Mouse (Mus musculus) heart, adult 2 months (tissue): ENCODE results near the gene Kif13a. TPM values are rescaled to one million over a fixed set of nuclear protein-coding genes. Genes with fewer than 3 reads are reported as not detected.
A peak's percentile ranks its signal among the peaks of the same experiment; 100 is the strongest.

Source experiments
- DNase-seq, 2 experiments: peaks; one replicate each; pipeline ENCODE4 v3.0.0; 2021
- H3K27ac ChIP-seq: fragments of 200-600 bp; 2 replicates; pipeline ENCODE4 v1.8.1; 2022
- H3K27me3 ChIP-seq: fragments of 200-500 bp; 2 replicates; pipeline ENCODE4 v1.6.1; 2012; ENCODE audit warnings: mild to moderate bottlenecking, low read length, inconsistent platforms, mixed read lengths; ENCODE audit not compliant: control insufficient read depth, insufficient read depth
- H3K36me3 ChIP-seq: fragments of 200-500 bp; 2 replicates; pipeline ENCODE4 v1.6.1; 2012; ENCODE audit warnings: low read length, inconsistent platforms; ENCODE audit not compliant: control insufficient read depth, insufficient read depth
- H3K4me1 ChIP-seq: fragments of 200-500 bp; 2 replicates; pipeline ENCODE4 v1.6.1; 2011; ENCODE audit warnings: low read length; ENCODE audit not compliant: control insufficient read depth, insufficient read depth
- H3K4me3 ChIP-seq: fragments of 200-600 bp; 2 replicates; pipeline ENCODE4 v1.8.1; 2022
- H3K79me2 ChIP-seq: fragments of 200-500 bp; replicated peaks from 2 replicates; pipeline ENCODE4 v1.6.1; 2012; ENCODE audit warnings: mild to moderate bottlenecking, inconsistent platforms, low read length, moderate library complexity, mixed read lengths; ENCODE audit not compliant: control insufficient read depth, insufficient read depth
- H3K9ac ChIP-seq: fragments of 200-500 bp; 2 replicates; pipeline ENCODE4 v1.6.1; 2012; ENCODE audit warnings: low read depth, mild to moderate bottlenecking, control low read depth, inconsistent platforms, low read length, mixed read lengths
- CTCF ChIP-seq: fragments of 200-600 bp; IDR thresholded peaks from 2 replicates; pipeline ENCODE4 v1.8.1; 2022; ENCODE audit warnings: antibody characterized with exemption, mild to moderate bottlenecking, moderate library complexity
- EP300 ChIP-seq: fragments of 200-500 bp; IDR thresholded peaks from 2 replicates; pipeline ENCODE4 v1.6.1; 2011; ENCODE audit warnings: low read depth, low read length, control low read depth; ENCODE audit not compliant: insufficient read depth
- POLR2A ChIP-seq: fragments of 200-500 bp; IDR thresholded peaks from 2 replicates; pipeline ENCODE4 v1.6.1; 2011; ENCODE audit warnings: mild to moderate bottlenecking, low read depth, low read length, control low read depth; ENCODE audit not compliant: insufficient read depth
- WGBS: fragments of 180-500 bp; shearing (Covaris S2); methylation state at CpG from one replicate; pipeline ENCODE4 v1.1.7; 2018; 5-methylcytosine and 5-hydroxymethylcytosine counted together
- intact Hi-C: fragments of 180-260 bp; cut with DNase I; formaldehyde crosslinking; loops from one replicate; pipeline ENCODE4 v1.15.1; 2025
- polyA plus RNA-seq: library from polyadenylated mRNA; depleted of rRNA; stranded (reverse); fragments of >200 nt; gene quantifications from 2 replicates; pipeline ENCODE4 v1.2.3, GENCODE M21; 2012
- total RNA-seq, 2 experiments: library from RNA; stranded (reverse); gene quantifications; 2 replicates each; pipeline ENCODE4 v1.2.3; 2021

The Kif13a gene
- total and polyA plus RNA-seq, 3 experiments = 49.8 to 113 (median 108) TPM

- TF ChIP-seq CTCF (no peak), POLR2A (no peak), EP300 (no peak)
- Histone ChIP-seq H3K4me1 (no peaks in the 10 kb centered on the region), H3K4me3 (no peak overlapping the region), H3K27me3 (no peaks in the 10 kb centered on the region), H3K79me2 (no peaks in the 10 kb centered on the region), H3K36me3 (no peaks in the 10 kb centered on the region), H3K9ac (no peak overlapping the region), H3K27ac (no peak overlapping the region)
- intact Hi-C loops = no loop called here
- WGBS = 73% methylated on average over 5 of the region's 5 CpGs
- no peak for DNase-seq
Observed at GRCm38 (mm10) chr13:46833586-46833985, 96.1 kb downstream of the Kif13a start.

DNA sequence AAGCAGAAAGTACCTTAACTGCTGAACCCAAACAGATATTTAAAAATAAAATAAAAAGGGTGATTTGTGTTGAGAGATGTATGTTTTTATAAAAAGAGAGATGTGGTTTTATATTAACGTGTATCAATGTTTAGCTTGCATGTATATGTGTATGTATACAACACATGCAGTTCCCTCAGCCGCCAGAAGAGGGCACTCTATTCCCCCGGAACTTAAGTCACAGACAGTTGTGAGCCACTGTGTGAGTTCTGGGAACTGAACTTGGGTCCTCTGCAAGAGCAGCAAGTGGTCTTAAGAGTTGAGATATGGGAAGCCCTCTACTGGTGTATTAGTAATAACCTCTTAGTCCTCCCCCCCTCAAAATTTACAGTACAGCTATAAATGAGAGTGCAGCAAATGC, 96.7 kb downstream of the Kif13a start:
- no peaks in the 10 kb centered on the region for H3K4me1 ChIP-seq
- 78% methylated on average over 3 of the region's 3 CpGs for WGBS
- H3K27me3 ChIP-seq = no peaks in the 10 kb centered on the region
- no peak for DNase-seq
- H3K36me3 ChIP-seq = no peaks in the 10 kb centered on the region
- H3K27ac ChIP-seq = no peak overlapping the region
- H3K79me2 ChIP-seq = no peaks in the 10 kb centered on the region
- H3K9ac ChIP-seq = no peak overlapping the region
- TF ChIP-seq POLR2A (no peak), CTCF (peak; percentile 83)
- intact Hi-C loops = no loop called here
- no peak overlapping the region for H3K4me3 ChIP-seq

DNA sequence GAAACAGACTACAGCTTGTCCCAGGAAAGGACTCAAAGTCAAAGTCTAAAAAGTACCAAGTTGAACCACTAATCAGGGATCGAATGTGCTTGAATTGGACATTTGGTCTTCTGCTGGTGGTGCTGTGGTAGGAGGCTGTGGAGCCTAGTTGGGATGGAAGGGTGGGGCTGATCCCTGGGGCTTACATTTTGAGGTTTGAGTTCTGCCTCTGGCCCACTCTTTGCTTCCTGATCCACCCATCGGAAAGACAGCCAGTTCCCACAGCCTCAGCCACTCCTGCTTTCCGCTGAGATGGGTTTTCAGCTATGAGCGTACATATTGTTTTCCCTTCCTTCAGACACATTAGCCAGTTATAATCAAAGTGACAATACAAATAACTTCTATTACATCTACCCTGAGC, 106.4 kb downstream of the Kif13a start:
- no peak overlapping the region for H3K9ac ChIP-seq
- no peak for TF ChIP-seq CTCF
- TF ChIP-seq POLR2A = no peak
- TF ChIP-seq EP300 = no peak
- H3K79me2 ChIP-seq = peaks cover 4% of the 10 kb centered on the region; the same call in 1 of the 2 replicates
- no peak overlapping the region for H3K27ac ChIP-seq
- DNase-seq = no peak
- intact Hi-C loops = no loop called here
- no peaks in the 10 kb centered on the region; the same call in 1 of the 2 replicates for H3K36me3 ChIP-seq
- H3K4me1 ChIP-seq = no peaks in the 10 kb centered on the region; the same call in 1 of the 2 replicates
- H3K4me3 ChIP-seq = no peak overlapping the region
- whole genome bisulfite sequencing = 89% methylated on average over 4 of the region's 4 CpGs
- H3K27me3 ChIP-seq = no peaks in the 10 kb centered on the region

DNA sequence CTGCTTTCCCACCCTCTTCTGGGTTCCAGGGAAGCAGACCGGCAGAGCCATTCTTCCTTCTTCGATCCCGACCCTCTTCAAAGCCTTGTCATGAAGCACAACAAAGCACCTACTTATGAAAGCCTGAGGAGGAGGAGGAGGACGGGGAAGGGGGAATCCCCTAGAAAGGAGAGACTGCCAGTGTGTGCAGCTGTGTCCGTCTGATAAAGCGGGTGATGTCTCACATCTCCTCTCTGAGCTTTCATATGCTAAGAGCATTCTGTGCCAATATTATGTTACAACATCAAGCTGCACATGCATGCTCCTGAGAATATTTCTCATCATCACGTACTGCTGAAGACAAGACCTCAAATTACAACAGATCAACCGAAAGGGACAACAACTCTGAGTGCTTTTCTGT, 107.5 kb downstream of the Kif13a start:
- DNase-seq = no peak
- no peak for TF ChIP-seq POLR2A
- TF ChIP-seq EP300 = no peak
- TF ChIP-seq CTCF = no peak
- Histone ChIP-seq H3K79me2 (peaks cover 4% of the 10 kb centered on the region; the same call in 1 of the 2 replicates), H3K4me3 (no peak overlapping the region), H3K4me1 (no peaks in the 10 kb centered on the region; the same call in 1 of the 2 replicates), H3K9ac (no peak overlapping the region), H3K36me3 (no peaks in the 10 kb centered on the region; the same call in 1 of the 2 replicates), H3K27me3 (no peaks in the 10 kb centered on the region), H3K27ac (no peak overlapping the region)
- WGBS = 76% methylated on average over 8 of the region's 8 CpGs
- intact Hi-C loops = no loop called here

- no peak overlapping the region for H3K9ac ChIP-seq
- no peak for TF ChIP-seq CTCF
- TF ChIP-seq EP300 = no peak
- no peak for TF ChIP-seq POLR2A
- H3K27me3 ChIP-seq = no peaks in the 10 kb centered on the region
- intact Hi-C loops = no loop called here
- WGBS = 90% methylated on average over 13 of the region's 13 CpGs
- H3K4me3 ChIP-seq = no peak overlapping the region
- H3K27ac ChIP-seq = no peak overlapping the region
- no peaks in the 10 kb centered on the region; the same call in 1 of the 2 replicates for H3K4me1 ChIP-seq
- H3K79me2 ChIP-seq = no peaks in the 10 kb centered on the region
- DNase-seq = no peak
- H3K36me3 ChIP-seq = no peaks in the 10 kb centered on the region
Observed at GRCm38 (mm10) chr13:46819729-46820223, 109.9 kb downstream of the Kif13a start.

DNA sequence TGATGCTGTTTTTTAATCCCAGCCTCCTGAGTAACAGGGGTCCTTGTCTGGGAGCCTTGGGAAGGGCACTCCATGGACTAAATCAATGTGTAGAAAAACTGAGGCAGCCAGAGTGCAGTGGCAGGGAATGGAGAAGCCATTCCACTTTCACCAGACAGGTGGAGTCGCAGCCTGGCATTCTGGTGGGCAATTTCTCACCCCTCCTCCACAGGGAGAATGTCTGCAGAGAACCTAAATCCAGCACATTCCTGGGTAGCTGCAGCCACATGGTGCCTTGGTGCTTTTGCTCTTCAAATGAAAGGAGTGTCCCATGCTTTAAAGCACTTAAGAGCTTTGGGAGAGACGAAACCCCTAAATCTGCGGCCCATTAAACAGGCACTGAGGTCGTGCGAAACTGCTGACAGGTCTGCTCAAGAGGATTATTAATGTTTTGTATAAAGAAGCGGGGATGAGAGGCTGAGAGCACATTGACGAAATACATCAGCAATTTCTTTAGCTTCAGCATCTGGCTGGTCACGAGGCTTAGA, 110.4 kb downstream of the Kif13a start:
- no peaks in the 10 kb centered on the region for H3K36me3 ChIP-seq
- intact Hi-C loops = no loop called here
- no peak overlapping the region for H3K9ac ChIP-seq
- H3K27me3 ChIP-seq = no peaks in the 10 kb centered on the region
- WGBS = 91% methylated on average over 8 of the region's 8 CpGs
- TF ChIP-seq EP300 = no peak
- no peak for TF ChIP-seq POLR2A
- TF ChIP-seq CTCF = no peak
- no peaks in the 10 kb centered on the region for H3K79me2 ChIP-seq
- H3K4me1 ChIP-seq = no peaks in the 10 kb centered on the region; the same call in 1 of the 2 replicates
- no peak overlapping the region for H3K27ac ChIP-seq
- DNase-seq = no peak
- no peak overlapping the region for H3K4me3 ChIP-seq
